Mouse (Mus musculus) ovary, postnatal 14 days (tissue): Measurements from ENCODE around the gene Lamc2.

Source experiments
- DNase-seq: peaks from one replicate; pipeline ENCODE4 v3.0.0; 2022; ENCODE audit warnings: low spot score

The Lamc2 gene

DNA sequence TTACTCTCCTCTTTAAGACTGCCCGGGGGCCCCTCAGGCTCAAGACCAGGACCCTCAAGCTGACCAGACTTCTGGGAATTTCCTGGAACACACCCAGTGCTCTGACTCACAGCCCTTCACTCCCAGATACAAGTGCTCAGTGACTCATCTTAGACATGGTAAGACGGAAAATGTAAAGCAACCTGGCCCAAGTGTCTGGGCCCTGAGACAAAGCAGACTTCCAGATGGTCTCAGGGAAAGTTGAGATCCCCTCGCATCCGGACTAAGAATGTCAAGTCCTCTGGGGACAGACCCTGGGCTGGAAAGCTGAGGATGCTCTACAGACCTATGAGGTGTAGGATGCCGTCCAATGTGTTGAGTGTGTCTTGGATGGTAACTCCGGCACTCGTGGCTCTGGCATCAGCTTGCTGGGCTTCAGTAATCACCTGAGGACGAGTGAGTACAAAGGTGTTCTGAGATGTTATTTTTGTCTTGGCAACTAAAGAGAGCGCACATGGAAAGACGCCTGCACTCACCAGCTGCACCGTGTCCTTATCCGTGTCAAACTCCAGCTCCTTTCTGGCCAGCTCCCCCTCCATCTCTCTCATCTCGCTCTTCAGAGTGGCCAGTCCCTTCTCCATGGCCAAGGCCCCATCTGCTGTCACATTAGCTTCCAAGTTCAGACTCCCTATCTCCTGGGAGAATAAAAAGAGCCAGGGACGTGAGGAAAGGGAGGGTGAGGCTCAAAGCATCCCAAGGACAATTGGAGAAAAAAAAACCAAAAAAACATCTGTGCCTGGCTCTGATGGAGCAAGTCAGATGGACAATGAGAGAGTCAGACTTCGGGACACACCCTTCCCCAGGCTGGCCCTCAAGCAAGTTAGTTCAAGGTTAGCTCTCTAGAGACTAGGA, 59.5 kb downstream of the Lamc2 start:
- peak; percentile 41 for DNase-seq

DNA sequence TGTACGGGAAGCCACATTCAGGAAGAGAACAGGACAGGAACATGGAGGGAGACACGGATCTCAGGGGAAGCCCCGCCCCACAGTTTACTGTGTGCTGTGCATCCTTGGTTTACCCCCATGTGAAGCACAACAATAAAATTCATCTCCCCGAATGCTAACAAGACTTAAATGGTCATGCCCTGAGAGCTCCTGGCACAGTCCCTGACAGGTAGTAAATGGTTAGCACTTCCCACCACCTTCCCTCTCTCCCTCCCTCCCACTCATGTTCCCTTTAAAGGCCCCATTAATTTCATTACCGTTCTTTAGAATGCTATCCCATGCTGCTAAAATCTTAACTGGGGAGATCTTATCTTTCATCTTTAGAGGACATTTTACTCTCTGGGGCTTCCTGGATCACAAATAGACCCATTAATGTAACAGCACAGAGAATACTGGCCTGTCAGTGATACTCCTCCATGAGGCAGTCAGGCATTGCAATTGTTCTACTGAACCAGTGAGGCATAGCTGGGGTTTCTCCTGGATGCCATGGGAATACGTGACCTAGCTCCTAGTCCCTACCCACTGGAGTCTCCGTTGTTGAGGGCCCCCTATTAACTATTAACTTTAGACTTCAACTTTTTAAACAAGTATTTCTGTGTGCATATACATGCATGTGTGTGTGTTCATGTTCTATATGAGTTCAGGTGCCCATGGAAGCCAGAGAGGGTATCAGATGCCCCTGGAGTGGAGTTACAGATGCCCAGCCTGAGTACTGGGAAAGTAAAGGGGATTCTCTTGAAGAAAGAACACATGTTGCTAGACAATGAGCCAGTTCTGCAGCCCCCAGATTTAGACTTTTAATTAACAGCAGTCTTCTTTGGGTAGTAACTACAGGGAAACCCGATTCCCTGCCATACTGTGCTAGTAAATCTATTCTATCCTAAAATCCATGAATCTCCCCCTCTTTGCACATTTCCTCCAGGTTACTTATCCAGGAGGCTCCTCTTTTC, 60.7 kb downstream of the Lamc2 start:
- DNase-seq, result no peak

DNA sequence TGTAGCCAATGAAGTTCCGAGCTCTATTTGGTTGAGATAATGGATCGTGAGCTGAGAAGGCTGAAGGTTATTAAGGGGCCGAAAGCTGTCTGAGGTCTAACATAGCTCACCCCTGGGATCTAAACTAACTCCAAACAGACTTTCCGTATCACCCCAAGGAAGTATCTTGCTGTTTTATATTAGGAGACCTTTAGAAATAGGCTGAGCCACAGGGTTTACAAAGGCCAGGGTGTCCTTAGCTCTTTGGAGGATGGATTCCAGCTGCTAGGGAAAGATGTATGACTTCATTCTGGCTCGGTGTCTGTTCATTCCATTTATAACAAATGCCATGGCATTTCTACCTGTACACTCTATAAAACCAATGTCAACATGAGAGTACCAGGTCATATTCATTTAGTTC, 61.7 kb downstream of the Lamc2 start:
- DNase-seq, result no peak

DNA sequence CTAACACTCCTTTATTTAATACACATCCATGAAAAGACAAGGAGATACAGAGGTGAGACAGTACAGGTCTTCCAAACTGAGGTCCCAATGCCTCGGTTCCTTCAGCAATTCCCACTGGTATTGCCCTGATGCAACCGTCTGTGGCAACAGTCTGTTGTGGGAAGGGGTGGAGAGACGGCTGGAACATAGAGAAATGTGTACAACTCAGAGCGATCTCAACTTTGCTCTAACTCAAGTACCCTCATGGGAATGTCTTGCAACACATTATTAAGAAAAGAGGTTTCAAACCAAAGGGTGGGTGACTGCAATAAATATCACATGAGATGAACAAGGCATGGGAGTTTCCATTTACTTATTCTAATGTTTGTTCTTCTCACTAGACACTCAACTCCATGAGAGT, 63.5 kb downstream of the Lamc2 start:
- DNase-seq, result no peak

DNA sequence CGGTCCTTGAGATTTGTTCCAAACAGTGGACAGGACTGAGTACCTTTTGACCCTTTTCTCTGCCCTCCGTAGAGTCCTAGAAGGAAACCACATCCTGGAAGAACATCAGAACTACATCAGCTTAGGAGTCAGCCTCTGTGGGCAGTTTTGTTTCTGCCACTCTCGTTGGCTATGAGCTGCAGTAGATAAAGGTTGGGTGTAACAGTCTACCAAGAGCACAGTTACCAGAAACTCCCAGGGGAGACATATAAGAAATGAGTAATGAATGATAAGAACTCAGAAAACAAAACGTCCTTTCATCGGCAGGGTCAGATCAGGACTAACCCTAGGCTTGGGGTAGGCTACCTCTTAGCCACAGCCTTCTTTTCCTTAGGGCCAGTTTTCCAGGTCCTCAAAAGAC, 64.9 kb downstream of the Lamc2 start:
- no peak for DNase-seq

DNA sequence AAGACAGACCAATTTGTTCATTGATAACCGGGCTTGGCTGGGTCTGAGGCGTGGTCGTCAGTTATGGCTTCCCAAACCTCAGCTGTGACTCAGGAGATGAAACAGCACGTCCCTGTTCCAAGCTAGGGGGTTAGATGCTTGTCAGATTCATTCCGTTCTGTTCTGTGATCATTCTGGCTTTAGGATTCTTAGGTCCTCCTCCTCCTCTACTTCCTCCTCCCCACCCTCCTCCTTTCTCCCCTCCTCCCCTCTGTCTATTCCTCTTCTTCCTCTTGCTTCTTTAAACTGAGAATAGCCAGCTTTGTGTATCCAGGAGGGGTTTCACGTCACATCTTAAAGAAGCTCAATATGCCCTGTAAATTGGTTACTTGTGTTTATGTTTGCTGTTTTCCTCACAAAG, 65.7 kb downstream of the Lamc2 start:
- DNase-seq, result no peak

DNA sequence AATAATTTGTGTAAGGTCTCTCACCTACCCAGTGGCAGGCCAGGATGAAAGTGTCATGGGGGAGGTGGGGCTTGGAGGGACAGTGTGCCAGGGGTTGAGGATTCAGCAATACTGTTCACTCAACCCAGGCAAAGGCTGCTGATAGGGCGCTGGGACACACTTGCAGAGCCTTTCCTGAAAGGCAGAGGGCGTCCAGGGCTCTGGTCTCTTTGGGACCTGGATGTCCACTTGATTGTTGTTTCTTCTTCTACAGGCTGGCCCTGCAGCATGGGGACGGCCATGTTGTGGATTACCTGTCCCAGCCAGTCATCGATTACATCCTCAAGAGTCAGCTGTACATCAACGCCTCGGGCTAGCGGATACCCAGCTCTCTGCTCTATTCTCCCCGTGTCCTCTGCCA, 70.9 kb downstream of the Lamc2 start:
- DNase-seq, result no peak

DNA sequence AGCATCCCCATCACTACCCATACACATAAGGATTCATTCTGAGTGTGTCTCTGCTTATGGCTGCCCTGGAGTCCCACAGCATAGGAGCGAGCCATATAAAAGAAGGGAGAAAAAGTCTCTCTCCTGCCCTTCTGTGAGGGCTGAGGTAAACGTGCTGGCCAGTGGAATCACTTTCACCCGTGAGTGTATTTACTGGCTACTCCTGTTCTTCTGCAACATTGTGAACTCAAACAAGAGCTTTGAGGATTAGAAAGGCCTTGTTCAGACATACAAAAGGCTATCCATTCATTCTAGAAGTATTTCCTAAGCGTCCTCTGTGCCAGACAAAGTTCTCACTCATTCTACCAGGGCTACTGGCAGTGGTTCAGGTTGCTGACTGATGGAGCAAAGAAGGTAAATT, 74.7 kb downstream of the Lamc2 start:
- DNase-seq, result no peak

DNA sequence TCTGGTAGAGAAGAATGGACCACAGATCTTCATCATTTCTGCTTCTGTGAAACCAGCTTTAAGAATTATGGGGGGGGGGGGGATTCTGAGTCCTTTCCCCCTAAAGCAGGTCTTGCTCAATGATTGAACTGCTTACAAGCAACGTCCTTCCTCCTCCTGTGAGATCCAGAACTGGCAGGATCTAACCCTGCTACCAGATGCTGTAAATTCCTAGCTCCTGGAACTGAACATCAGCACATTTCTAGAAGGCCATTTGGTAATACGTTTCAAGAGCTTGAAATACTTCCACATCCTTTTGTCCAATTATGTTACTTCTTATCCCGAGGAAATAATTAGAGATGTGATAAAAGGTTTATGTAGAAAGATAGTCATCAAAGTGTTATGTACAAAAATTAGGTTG, 76.4 kb downstream of the Lamc2 start:
- no peak for DNase-seq

DNA sequence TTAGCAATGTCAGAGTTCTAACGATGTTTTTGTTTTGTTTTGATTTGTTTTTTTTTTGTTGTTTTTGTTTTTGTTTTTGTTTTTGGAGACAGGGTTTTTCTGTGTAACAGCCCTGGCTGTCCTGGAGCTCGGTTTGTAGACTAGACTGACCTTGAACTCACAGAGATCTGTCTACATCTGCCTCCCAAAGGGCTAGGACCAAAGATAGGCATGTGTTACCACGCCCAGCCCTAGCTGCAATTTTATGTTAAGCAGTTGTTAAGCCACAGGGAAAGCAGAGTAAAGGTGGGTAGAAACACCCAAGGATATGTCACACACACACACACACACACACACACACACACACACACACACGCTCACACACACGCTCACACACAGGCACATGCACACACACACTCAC, 76.9 kb downstream of the Lamc2 start:
- no peak for DNase-seq

DNA sequence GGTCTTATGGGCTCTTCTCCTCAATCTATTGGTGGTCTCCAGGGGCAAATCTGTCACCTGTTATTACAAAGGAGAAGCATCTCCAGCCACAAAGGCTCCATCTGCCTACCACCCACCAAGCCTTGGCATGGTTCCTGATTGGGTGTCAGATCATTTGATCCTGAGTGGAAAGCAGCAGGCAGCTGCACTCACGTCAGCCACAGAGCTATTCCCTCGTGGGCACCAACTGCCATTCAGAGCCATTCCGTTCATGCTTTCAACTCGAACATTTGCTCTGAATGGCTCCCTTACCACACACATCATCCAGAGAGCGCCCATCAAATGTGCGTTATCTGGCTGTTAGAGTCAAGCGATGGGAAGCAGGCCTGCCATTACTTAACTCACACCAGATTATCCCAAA, 78.4 kb downstream of the Lamc2 start:
- DNase-seq, result no peak

DNA sequence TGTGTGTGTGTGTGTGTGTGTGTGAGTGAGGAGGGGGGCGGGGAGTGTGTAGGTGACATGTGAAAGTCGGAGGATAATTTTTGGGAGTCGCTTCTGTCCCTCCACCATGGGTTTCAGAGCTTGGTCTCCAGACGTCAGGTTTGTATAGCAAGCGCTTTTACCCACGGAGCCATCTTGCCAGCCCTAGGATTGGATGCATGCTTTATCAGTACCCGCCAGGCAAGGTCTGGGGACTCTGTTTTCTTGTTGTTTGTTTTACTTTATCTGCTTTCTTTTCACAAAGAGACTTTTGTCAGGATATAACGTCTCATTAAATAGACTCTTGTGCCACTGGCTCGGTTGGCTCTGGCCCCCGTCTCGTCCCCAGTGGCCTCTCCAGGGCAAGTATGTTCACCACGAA, 81.4 kb downstream of the Lamc2 start:
- no peak for DNase-seq

DNA sequence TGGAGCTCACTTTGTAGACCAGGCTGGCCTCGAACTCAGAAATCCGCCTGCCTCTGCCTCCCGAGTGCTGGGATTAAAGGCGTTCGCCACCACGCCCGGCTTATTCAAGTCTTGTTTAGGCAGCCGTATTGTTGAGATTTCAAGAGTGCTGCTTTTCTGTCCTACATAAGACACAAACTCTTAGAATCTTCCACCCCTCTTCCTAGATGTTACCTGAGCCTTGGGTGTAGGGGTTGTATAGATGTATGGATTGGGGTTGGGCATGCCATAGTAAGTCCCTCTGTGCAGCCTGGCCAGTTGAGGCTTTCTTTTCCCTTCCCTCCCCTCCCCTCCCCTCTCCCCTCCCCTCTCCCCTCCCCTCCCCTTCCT, 83.1 kb downstream of the Lamc2 start:
- no peak for DNase-seq

DNA sequence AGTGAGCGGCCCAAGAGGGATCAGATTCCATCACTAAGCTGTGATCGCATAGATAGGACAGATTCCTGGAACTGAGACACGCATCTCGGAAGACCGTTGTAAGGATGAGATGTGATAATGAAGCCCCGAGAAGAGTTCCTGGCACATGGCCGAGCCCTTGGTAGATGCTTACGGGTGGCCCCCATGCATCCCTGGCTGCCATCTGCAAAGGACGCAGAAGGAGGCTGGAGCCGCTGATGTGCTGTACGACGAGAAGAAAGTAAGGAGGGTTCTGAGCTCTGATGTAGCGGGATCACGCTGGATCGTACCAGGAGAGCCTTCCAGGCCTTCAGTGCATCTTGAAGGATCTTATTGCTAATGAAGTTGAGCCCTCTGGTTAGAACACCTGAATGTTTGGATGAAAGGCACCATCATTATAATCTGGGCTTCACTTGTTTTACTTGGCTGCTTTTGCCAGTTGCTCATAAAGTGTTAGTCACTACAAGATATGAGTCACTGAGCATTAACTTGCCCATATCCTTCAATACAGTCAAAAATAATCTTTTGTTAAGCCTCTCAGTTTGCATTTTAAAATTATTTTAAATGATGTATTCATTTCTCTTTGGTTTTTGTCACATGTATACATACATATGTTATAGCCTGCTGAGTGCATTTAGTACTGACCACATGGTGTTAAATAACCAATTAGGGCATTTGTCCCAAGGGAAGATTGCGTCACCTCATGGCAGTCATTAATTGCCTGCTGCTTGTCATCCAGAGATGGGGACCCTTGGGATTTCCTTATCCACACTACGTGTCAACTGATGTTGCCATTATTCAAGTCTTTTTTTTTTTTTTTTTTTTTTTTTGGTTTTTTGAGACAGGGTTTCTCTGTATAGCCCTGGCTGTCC, 83.7 kb downstream of the Lamc2 start:
- DNase-seq, result no peak

DNA sequence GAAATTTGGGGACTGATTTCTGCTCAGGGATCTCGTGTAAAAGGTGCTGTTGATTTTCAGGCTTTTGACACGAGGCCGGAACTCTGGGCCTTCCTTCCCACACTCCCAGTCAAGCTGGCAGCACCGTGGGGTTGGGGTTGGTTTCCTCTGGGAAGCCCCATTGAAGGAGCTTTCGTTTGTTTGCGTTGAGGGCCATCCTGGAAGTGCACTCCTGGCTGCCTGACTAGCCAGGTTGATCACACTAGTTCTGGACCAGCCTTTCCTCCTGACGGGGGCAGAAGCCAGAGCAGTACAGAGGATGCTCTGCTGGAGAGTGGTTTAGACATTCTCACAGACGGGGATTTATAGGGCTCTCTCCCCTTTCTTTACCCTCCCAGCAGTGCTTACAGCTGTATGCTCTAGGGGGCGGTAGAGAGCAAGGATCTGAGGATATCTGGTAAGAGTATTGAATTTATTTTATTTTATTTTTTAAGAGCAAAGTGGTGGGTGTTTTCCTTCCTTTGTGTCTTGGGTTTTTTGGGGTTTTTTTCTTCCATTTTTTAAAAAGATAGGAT, 84.8 kb downstream of the Lamc2 start:
- peak; percentile 48 for DNase-seq

DNA sequence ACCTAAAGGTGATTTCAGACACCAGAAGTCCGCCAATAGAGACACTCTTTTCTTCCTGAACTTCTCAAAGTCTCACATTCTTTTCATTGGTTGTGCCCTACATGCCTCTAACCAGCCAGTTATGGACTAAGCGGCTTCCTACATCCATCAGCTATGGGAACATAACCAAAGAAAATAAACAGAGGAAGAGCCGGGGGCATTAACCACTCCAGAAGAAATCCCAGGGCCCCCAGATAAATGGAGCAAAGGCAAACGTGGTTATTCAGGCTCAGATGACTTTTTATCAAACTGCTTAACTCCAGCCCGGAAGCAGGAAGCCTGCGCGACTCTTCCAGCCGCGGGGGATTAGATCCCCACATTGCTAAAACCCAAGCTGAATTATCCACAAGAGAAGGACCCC, 85.3 kb downstream of the Lamc2 start:
- no peak for DNase-seq

DNA sequence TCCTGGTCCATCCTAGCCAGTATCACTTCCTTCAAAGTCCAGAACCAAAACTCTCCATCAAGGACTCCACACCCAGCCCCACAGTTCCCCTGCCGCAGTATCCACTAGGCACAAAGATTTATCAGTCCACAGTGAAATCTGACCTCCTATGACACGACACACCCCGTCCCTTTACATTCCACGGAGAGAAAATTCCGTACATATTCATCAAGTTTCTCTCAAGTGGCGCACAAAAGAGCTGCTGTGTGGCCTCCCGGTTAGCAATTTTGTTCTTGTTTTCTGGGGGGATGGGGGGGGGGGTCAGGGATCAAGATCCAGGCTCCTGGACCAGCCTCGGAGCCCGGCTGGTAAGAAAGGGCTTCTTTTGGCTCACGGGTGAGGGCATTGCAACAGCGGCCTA, 87.7 kb downstream of the Lamc2 start:
- DNase-seq, result no peak

DNA sequence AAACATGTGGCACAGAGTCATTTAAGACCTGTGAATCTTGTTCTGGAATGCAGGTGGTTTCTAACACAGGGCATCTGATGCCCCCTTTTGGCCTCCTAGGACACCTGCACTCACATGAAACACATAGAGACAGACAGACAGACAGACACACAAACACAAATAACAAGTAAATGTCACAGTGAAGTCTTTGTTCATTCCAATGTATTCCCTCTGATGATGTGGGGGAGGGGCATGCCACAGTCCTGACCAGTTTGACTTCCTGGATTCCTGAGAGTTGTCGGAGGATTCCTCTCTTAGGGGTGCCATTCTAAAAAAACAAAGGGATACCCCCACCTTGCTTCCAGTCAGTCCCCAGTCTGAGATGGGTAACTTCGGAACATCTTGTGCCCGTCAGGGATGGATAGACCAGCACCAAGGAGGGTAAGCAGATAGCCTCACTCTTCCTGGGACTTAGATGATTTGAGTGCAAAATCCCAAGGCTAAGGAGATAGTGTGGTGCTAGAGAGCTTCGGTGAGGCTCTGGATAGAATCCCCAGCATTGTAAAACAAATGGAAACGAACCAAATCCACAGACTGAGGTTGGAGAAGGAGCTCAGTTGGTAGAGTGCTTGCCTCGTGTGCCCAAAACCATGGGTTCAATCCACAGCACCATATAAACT, 89.1 kb downstream of the Lamc2 start:
- no peak for DNase-seq

DNA sequence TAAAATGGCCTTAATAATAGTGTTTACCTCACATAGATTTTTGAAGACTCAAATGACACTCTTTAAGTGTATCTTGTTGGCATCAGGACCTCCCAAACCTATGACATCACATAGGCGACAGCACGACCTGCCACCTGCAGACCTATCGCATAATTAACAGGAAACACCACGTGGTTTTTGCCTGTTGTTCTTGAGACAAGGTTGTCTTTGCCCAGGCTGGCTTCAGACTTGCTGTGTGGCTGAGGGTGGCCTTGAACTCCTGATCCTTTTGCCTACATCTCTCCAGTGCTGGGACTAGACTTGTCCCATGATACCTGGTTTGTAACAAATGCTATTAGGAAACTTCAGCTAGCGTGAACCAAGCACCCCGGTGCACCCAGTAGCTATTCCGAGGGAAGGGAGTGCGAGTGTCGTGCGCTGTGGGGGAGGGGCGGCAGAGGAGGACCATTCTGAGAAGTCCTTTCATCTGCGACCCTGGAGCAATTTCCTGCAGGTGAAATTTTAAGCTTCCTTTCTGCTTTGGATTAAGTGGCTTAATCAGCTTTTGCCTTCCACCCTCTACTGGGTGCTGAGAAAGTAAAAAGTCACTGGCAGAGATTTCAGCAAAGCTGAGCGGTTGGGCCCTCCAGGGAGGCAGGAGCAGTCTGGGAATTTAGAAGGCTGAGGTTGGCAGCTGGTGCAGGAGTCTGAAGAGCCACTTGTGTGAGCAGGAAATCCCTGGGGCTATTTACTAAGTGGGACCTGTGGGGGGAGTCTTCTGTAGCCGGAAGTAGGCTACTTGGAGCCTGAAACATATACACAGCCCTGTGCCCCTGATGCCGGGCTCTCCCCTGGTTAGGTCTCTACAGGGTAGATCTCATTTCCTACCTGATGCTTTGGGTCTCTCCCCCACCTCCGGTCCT, 90.2 kb downstream of the Lamc2 start:
- DNase-seq, result no peak

DNA sequence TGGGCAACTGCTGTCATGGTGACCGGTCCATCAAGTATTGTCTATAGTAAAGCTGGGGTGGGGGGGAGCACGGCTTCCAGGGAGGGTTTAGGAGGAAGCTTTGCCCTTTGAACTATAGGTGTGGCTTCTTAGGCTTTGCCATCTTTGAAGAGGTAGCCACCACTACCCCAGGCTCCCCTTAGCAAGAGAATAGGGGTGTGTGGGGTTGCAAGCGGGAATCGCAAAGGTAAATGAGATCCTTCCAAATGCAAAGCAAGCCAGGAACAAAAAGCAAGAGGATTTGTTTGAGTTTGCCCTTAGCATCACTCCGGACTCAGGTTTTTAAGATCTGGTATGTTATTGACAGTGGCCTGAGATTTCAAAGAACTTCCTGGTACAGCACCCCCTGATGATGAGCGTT, 90.9 kb downstream of the Lamc2 start:
- no peak for DNase-seq
